Mouse (Mus musculus) megakaryocyte, embryonic 14.5 days (primary cell): Measurements from ENCODE around the gene Taf1b.

ENCODE experiments used
- FLI1 ChIP-seq: IDR thresholded peaks from 2 replicates; pipeline ENCODE4 v1.6.1; 2012; ENCODE audit warnings: low read length, inconsistent platforms, mixed read lengths
- GATA1 ChIP-seq: IDR thresholded peaks from 3 replicates; pipeline ENCODE4 v1.6.1; 2012; ENCODE audit warnings: mixed read lengths, low read length, inconsistent platforms, borderline replicate concordance

DNA sequence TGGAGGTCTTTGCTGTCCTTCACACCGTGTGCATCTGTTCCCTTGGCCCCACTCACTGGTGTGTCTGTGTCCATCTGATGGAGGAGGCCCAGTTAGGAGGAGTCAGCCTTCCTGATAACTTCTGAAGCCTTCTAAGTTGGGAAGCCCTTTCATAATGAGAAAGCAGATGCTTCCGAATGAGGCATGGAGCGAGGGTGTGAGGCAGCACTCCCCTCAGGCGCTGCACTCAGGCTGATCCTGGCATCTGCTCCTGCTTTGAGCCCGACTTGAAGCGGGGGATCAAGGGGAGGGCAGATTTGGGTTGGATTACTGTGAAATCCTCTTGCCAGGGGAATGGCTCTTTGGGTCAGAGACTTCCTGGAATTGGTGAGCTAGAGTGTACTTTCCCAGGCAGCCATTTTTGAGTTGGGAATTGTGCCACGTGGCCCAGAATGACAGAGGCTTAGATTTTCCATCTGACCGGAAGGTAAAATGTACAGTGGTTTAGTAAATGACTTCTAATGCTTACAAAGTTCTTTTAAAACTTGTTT lies 101.3 kb downstream of the Taf1b start:
- TF ChIP-seq FLI1 (no peak), GATA1 (no peak)
